Mouse (Mus musculus) T-cell, adult 2 months (primary cell): ENCODE measurements at regions not wholly inside any gene's neighbourhood (a gene's known extent, or its start where the extent isn't known, plus 50 kb on each side); places are given as distances from the start of the nearest gene placed in this dataset.

Source experiments
- DNase-seq: peaks from one replicate; pipeline ENCODE4 v3.0.0; 2022; ENCODE audit warnings: low spot score

DNA sequence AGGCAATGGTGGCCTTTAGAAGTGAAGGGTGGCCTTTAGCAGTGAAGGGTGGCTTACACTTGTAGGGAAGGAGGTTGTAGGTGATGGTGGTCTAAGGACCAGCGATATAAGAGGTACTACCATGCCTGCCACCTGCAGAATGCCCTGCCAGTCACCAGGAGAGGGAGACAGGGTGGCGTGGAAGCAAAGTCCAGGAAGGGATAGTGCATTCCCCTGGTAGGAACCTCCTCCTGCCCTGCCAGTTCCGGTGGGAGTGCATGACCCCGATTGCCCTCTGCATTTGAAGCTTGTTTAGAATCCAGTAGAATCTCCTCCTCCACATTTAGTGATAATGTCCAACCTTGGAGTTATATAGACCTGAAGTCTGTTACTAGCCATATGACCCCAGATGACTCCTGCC lies 127.7 kb upstream of the Id2 start:
- DNase-seq = no peak

DNA sequence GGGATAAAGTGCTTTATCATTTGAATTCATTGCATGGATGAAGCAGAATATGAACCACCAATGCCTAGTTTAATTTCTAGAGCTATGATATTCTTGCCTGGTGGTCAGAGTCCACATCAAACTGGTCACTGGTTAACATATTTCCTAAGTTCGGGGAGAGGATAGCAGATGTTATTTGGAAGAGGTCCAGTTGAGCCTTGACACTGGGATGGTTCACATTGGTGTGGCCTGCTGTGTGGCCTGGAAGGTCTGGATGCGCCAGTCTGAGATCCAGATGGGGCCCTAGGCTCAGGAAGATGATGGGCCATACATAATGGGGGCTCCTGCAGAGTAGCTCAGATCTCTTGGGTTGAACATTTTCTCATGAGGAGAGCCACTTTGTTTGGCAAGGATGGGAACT lies 127.3 kb upstream of the Id2 start:
- DNase-seq = no peak

DNA sequence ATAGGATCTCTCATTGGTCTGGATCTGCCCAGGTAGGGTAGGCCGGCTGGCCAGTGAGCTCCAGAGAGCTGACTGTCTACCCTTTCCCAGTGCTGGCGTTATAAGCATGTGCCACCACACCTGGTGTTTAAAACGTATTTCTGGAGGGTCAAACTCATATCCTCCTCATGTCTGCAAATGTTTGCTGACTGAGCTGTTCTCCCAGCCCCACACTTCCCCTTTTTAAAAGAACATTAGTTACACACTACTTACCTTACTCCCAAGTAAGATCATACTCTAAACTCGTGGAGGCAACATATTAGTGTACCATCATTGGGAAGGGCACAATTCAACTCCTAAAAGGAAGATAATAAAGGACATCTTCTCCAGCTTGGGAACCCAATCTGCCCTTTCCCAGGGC lies 126.6 kb upstream of the Id2 start:
- DNase-seq = no peak

GRCm38 (mm10) chr12:25220780-25221106 lies 123.8 kb upstream of the Id2 start:
- no peak for DNase-seq

- DNase-seq = no peak
These were observed 123.3 kb upstream of the Id2 start for GRCm38 (mm10) chr12:25220096-25220779.

DNA sequence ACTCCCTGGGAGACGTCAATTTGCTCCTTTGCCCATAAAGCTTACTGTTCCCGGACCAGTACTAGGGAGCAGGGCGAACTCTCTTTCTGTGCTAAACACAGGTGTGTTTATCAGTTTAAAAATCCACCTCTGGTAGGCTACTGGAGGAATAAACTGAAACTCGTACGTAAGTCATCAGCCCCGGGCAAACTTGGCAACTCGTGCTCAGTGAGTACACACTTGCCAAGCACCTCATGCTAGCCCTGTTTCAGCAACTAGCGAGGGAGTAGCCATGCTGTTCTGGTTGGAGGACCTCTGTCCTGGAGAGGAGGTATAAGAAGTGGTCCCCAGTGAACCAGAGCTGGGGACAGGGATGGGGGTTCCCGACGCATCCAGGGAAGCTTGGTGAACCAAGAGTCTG lies 122.6 kb upstream of the Id2 start:
- no peak for DNase-seq

DNA sequence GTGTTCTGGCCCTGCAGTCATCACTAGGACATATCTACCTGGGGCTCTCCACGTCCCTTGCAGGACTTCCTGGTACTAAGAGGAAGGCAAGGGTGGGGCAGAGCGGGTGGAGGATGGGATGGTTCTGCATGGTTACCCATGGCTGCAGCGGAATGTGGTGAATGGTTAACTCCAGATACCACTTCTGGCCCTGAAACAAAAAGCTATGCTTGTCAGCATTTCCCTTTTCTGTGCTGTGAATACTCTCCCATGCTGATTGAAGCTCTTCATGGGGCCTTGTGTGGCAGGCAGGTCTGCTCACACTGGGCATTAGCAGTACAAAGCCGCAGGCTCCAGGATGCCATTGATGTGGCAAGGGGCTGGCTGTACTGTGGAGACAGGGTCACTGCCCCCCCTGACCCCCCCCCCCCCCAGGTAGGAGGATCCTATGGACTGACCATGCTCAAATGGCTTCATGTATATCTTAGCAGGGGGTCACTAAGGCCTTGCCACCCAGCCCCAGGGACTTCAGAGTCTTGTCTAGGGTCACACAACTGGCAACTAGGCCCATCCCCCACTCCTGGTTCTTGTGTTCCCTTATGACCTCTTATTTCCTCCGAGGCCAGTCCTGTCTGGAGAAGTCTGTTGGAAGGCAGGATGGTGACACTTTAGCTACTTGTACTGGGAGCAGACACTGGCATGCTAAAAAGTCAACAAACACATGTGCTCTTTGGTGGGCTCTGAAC lies 120.0 kb upstream of the Id2 start:
- DNase-seq = peak; percentile 32

DNA sequence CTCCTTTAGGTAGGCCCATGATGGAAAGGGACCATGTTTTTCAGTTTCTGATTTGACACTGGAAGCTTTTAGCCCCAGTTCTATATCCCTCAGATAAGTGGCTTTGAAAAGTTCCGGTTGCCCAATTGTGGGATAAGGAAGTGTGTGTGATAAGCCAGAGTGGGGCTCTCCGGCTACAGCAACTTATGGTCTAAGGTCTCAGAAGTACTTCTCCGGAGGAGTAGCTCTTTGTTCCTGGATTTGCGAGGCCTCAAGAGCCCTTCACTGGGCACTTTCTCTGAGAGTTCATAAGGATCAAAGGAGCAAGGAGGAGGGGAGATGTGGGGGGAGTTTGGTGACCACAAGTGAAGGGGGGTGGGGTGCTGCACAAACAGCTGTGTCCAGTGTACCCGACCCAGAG lies 118.3 kb upstream of the Id2 start:
- DNase-seq = no peak

DNA sequence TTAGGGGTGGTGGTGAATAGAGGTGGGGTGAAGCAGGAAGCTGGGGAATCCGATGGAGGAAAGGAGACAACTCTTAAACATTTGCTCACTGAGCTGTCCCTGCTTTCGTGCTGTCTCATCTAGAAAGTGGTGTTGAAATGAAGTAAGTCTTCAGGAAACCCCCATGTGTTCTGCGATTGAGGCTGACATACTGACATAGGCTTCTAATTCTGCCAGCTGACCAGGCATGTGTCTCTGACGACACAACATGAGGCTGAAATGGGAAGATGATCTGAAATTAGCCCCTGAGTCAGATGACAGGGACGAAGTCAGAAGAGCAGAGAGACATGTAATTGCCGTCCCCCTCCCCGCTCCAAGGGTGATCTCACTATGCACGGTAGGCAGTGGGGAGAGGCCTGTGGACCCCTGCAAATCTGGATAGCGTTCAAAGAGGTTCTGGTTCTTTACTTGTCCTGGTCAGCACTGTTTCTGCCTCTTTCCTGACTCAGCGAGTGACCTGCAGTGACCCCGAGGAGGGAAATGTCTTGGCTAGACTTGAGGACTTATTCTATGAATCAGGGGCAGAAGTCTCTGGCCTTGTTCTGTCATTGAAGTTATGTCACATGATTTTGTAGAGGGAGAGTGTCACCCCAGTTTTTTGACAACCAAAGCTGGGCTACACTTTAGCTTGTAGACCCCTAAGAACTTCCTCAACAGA lies 117.0 kb upstream of the Id2 start:
- DNase-seq = no peak

- no peak for DNase-seq
These were observed 114.4 kb upstream of the Id2 start for GRCm38 (mm10) chr12:25211331-25211730.

GRCm38 (mm10) chr12:25210597-25210996 lies 113.7 kb upstream of the Id2 start:
- DNase-seq = no peak

DNA sequence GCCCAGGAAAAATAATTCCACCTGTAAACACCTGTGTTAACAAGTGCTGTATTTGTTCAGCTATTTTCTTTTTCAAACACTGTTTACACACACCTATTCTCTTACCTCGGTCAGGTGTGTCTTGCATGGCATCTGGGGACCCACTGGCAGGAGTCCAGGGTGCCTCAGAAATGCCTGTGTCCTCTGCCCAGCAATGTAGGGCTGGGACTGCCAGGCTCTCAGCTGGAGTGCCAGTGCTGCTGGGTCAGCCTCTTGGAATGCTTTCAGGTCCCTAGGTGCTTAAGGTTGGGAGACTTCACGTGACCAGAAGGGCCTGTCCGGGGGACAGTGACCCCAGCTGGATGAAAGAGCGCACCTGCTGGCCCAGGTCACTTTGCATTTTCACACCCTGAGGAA lies 112.4 kb upstream of the Id2 start:
- DNase-seq = no peak

- no peak for DNase-seq
These were observed 111.9 kb upstream of the Id2 start for GRCm38 (mm10) chr12:25208670-25209332.

DNA sequence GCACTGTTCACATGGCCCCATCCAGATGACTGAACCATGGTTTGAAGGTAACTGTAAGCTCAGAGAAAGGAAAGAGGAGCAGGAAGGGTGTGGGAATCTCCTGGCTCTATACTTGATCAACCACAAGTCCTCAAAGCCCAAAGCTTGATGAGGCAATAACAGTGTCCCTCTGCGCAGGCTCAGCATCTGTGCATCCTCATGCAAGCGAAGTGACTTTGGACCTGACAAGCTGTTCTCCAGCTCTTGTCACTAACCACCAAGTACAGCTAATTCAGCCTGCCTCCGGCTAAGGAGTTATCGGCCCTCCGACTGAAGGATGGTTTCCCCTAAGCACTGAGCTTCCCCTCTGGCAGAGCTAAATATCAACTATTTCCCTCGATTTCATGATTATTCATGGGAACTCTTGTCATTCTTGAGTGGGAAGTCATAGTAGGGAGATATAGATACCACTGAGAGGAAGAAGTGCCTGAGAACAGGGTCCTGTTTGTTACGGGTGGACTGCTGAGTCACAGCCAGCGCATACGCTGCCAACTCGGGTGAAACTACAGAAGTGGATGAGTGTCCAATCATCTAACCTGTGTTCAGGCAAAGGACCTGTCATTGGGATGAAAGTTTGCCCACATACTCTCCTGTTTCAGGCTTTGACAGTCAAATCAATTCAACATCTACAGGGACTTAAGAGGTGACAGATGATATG lies 106.6 kb upstream of the Id2 start:
- no peak for DNase-seq

DNA sequence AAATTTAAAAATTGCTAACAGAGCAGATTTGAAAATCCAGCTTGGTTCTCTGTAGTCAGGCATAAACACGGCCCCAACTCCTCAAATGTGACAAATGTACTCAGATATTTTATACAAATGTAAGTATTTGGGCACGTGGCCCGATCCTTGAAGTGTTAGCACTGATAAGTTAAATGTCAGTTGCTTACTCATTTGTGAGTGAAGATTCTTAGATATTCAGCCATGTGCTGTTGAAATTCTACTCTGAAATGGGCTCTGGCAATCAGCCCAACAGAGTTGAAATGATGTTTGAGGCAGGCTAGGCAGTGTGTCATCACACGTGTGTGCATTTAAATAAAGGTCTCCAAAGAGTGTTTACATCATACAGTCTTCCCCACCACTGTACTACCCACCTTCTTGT lies 103.2 kb upstream of the Id2 start:
- no peak for DNase-seq

- DNase-seq = no peak
These were observed 100.8 kb upstream of the Id2 start for GRCm38 (mm10) chr12:25197757-25198156.

- no peak for DNase-seq
These were observed 99.1 kb upstream of the Id2 start for GRCm38 (mm10) chr12:25196022-25196421.

- no peak for DNase-seq
These were observed 95.3 kb upstream of the Id2 start for GRCm38 (mm10) chr12:25192216-25192615.

DNA sequence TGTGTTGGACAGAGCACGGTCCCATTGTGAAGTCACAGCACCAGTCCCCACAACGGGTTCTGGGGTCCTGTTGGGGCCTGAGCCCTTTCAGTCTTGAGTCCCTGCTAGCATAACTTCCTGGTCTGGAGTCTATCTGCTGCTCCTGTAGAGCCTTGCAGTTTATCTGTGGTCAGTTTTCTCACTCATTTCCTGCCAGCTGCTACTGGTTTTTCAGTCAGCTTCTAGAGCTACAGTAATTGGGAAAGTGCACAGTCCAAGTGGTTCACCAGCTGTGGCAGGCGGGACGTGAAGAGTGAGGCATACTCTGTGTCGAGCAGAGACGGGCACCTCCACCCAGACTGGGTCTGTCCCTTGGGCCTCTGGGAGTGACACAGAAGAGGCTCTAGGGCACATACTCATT lies 93.4 kb upstream of the Id2 start:
- DNase-seq = peak; percentile 23

DNA sequence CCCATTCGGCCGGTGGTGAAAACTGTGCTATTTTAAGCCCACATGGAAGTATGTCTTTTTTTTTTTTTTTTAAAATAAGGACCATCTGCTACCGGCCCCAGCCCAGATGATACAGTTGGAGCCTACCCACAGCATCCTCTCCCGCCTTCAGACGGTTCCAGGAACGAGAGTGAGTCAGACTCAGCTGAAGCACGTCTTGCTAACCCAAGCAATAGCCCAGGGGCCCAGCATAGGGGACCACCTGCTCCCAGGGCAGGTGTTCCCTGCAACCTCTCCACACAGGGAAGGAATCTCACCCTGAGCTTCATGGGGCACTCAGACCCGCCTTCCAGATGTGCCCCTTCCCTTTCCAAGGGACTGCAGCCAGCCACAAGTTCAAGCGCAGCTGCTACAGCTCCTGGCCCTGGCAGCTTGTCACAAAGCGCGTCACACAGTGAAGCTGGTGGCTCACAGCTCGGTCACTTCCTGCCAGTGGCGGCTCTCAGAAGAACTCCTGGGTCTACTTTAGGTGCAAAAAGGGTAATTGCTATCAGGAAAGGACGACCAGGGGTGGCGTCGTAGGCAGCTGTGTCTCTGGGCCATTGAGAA lies 92.3 kb upstream of the Id2 start:
- DNase-seq = peak; percentile 72

DNA sequence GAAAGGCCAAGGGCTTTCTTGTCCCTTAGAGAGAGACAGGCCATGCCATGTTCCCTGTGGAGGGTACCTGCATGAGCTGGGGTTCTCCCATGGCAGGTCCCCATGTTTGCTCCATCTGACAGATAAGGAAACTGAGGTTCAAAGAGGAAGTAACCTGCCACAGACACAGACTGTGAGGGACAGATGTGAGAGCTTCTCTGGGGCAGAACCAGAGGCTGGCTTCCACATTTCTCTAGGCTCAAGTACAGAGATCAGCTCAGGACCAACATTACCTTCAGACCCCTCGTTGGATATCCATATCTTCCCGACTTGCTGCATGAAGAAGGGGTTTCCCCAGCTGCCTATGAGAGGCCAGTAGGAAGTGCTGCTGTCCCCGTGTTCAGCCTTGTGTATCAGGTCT lies 91.6 kb upstream of the Id2 start:
- DNase-seq = no peak

DNA sequence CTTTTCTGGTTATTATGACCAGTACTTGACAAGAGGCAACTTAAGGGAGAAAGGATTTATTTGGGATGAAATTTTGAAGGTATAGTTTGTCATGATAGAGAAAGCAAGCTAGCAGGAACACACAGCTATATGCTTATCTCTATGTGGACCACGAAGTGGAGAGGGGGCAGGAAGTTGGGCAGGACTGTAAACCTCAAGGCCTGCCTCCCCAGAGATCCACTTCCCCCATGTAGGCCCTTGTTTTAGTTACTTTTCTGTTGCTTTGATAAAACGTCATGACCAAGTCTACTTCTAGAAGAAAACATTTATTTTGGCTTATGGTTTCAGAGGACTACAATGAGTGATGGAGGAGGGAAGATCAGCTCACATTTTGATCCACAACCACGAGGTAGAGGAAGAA lies 90.3 kb upstream of the Id2 start:
- DNase-seq = no peak
